Mouse (Mus musculus) olfactory bulb, adult 2 months (tissue): ENCODE data around the gene Nisch. TPM values are rescaled to one million over a fixed set of nuclear protein-coding genes. Genes with fewer than 3 reads are reported as not detected.

ENCODE experiments used
- H3K27ac ChIP-seq: fragments of 200-500 bp; 2 replicates; pipeline ENCODE4 v1.5.1; 2012; ENCODE audit warnings: low read depth, low read length; ENCODE audit not compliant: insufficient read depth
- H3K4me1 ChIP-seq: fragments of 200-500 bp; 2 replicates; pipeline ENCODE4 v1.6.1; 2012; ENCODE audit warnings: low read length; ENCODE audit not compliant: control insufficient read depth, insufficient read depth
- H3K4me3 ChIP-seq: fragments of 200-500 bp; 2 replicates; pipeline ENCODE4 v1.5.1; 2012; ENCODE audit warnings: mild to moderate bottlenecking, low read depth, low read length, moderate library complexity; ENCODE audit not compliant: insufficient read depth
- CTCF ChIP-seq: fragments of 200-500 bp; IDR thresholded peaks from 2 replicates; pipeline ENCODE4 v1.5.1; 2012; ENCODE audit warnings: low read depth, mild to moderate bottlenecking, low read length, moderate library complexity; ENCODE audit not compliant: insufficient read depth
- POLR2A ChIP-seq: fragments of 200-500 bp; IDR thresholded peaks from 2 replicates; pipeline ENCODE4 v1.6.1; 2012; ENCODE audit warnings: mild to moderate bottlenecking, low read depth, low read length, moderate library complexity; ENCODE audit not compliant: insufficient read depth
- WGBS: fragments of 180-500 bp; shearing (Covaris S2); methylation state at CpG from one replicate; pipeline ENCODE4 v1.1.7; 2018; 5-methylcytosine and 5-hydroxymethylcytosine counted together
- polyA plus RNA-seq: library from polyadenylated mRNA; stranded (reverse); fragments of >200 nt; gene quantifications from 2 replicates; pipeline ENCODE4 v1.2.4, GENCODE M21; 2012; ENCODE audit warnings: low replicate concordance; ENCODE audit not compliant: missing spikeins, insufficient read depth, insufficient read length

Nisch gene
- polyA plus RNA-seq, 1 experiment: 606 TPM

DNA sequence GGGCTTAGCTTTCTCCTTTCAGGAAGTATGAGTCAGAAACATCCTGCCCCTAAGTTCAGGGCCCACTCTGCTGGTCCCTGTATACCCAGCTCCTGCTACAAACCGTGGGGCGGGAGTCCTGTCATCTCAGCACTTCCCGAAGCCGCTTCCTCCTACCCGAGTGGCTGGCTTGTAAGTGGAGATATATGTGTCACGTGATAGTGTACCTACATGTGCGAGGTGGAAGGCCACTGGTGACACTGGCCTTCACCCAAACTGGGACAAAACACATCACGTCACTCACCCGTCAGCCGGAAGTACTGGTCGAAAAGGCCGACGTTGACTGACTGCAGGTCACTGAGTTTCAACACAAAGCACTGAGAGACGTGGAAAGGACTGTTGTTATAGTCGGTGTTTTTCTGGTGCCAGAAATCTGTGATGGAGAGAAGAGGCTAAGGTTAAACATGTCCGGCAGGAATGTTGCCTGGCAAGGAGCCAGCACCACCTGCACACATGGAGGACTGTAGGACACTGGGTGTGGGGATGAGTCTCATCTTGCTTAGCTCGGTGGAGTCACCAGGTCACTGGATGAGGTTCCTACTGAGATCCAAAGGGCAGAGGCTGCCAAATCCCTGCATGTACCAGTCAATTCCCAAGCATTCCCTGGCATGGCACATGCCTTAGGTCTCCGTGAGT is 43.8 kb downstream of the Nisch start:
- TF ChIP-seq POLR2A (no peak), CTCF (no peak)
- Histone ChIP-seq H3K27ac (no peak overlapping the region), H3K4me1 (peaks cover 7% of the 10 kb centered on the region), H3K4me3 (no peak overlapping the region)
- 80% methylated on average over 18 of the region's 18 CpGs for WGBS

DNA sequence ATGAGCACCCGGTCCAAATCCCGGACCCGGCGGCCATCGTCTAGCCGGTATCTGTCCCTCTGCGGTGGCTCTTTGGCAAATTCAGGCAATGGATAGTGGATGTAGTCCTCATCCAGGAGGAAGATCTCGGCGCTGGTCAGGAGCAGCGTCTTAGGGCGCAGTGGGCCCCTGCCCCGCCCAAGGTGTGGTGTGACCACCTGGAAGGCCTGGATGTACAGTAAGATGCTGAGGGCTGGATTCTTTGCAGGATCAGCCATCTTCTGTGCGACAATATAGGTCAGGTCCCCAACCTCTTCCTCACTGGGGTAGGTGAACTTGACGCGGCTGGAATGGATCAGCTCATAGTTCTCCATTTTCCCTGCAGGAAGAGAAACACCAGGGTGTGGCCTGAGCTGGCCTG is 44.9 kb downstream of the Nisch start:
- no peak overlapping the region for H3K27ac ChIP-seq

DNA sequence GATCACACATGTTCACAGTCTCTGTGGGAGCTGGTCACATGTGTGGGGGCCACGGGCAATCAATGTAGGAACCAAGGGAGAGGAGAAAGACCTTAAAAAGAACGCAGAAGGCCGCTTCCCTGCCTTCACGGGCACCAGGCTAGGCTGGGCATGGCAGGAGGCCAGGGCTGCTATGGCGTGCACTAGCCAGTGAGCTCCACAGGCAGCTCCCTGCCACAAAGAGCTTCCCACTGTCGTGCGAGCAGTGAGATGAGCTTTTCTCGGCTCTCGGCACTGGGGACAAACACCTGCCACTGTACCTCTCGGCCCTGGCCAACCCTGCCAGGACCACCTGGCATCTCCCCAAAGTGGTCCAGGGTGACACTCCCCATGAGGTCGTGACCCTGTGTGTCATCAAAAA is 45.4 kb downstream of the Nisch start:
- WGBS: 54% methylated on average over 11 of the region's 11 CpGs
- TF ChIP-seq CTCF: no peak
- Histone ChIP-seq H3K4me3 (no peak overlapping the region), H3K27ac (no peak overlapping the region), H3K4me1 (peaks cover 9% of the 10 kb centered on the region)

More for the DNA sequence above, 44.9 kb downstream of the Nisch start:
- TF ChIP-seq POLR2A: no peak
- no peak for TF ChIP-seq CTCF
- WGBS: 94% methylated on average over 15 of the region's 15 CpGs
- peaks cover 7% of the 10 kb centered on the region for H3K4me1 ChIP-seq
- no peak overlapping the region for H3K4me3 ChIP-seq

DNA sequence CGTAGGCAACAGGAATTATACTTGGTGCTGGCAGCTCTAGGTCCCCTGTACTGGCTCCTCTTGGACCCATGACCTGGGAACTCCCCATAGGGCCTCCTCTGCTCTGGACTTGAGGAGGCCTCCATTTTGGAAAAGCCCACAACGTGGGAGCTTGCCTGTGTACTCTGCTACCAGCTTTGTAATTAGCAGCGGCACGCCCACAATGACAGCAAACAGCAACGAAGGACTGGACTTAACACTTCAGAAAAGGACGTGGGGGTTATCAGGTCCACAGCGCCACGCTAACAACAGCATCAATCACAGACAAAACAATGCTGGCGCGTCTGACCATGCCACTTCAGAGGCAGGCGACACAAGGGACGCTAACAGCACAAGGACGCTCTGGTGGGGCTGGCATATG is 45.8 kb downstream of the Nisch start:
- WGBS: 68% methylated on average over 13 of the region's 13 CpGs
- Histone ChIP-seq H3K4me1 (peaks cover 12% of the 10 kb centered on the region), H3K27ac (no peak overlapping the region), H3K4me3 (no peak overlapping the region)
- TF ChIP-seq CTCF (no peak), POLR2A (no peak)

DNA sequence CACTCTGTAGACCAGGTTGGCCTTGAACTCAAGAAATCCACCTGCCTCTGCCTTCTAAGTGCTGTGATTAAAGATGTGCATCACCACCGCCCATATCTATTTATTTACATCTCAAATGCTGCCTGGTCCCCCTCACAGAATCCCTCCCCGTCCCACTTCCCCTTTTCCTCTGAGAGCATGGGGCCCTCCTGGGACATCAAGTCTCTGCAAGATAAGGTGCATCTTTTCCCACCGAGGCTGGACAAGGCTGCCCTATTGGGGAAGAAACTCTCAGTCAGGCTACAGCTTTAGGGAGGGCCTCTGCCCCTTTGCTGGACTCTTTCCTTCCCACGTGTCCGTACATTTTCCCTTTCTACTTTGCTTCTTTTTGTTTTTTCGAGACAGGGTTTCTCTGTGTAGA is 47.2 kb downstream of the Nisch start:
- TF ChIP-seq CTCF: no peak
- no peak for TF ChIP-seq POLR2A
- WGBS: 80% methylated on average over 6 of the region's 6 CpGs
- Histone ChIP-seq H3K27ac (no peak overlapping the region), H3K4me1 (peaks cover 12% of the 10 kb centered on the region), H3K4me3 (no peak overlapping the region)

DNA sequence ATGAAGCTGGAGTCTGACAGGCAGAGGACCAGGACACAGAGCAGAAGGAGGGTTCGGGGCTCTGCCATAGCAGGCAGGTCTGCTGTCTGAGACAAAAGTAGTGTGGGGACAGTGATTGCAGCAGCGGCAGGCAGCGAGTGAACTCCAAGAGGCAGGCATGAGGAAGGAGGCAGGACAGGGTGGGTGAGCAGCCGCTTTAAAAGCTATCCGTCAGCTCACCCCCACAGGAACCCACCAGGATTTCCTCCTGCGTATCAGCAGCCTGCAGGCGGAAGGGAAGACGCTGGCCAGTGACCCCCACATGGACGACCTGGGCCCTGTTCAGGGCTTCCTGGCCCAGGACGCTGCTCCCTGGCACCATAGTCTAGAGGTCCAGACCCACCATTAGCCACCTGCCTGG is 48.3 kb downstream of the Nisch start, which contains the start of gene Stab1:
Stab1 (minus strand) TSS at position 217 of the 400 bp plus-strand sequence.
- Histone ChIP-seq H3K4me3 (peak within 1 kb of the TSS; percentile 4; the same call in 1 of the 2 replicates), H3K27ac (no peak within 1 kb of the TSS), H3K4me1 (peaks cover 12% of the 10 kb centered on the region)
- TF ChIP-seq CTCF (no peak), POLR2A (no peak)
- WGBS: 54% methylated on average over 10 of the region's 10 CpGs

DNA sequence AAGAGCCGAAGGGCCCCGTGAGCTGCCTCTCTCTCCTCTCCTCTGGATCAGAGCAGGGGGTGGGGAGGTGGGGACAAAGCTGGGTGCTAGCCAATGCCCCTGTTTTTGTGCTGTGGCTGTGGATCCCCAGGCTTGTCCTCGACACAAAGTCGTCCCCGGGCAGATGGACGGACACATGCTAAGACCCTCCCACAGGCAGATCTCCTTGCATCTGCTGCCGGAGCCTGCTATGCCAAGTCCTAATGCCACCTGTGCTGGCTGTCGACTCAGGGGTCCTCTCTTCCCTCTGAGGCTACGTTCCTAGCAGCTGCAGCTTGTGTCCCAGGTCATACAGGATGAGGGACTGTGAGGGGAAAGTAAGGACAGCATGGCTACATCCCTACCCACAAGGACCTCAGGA is 49.9 kb downstream of the Nisch start:
- H3K4me1 ChIP-seq: peaks cover 17% of the 10 kb centered on the region
- 55% methylated on average over 9 of the region's 9 CpGs for WGBS
- H3K4me3 ChIP-seq: no peak overlapping the region
- H3K27ac ChIP-seq: no peak overlapping the region
- TF ChIP-seq POLR2A (no peak), CTCF (no peak)

DNA sequence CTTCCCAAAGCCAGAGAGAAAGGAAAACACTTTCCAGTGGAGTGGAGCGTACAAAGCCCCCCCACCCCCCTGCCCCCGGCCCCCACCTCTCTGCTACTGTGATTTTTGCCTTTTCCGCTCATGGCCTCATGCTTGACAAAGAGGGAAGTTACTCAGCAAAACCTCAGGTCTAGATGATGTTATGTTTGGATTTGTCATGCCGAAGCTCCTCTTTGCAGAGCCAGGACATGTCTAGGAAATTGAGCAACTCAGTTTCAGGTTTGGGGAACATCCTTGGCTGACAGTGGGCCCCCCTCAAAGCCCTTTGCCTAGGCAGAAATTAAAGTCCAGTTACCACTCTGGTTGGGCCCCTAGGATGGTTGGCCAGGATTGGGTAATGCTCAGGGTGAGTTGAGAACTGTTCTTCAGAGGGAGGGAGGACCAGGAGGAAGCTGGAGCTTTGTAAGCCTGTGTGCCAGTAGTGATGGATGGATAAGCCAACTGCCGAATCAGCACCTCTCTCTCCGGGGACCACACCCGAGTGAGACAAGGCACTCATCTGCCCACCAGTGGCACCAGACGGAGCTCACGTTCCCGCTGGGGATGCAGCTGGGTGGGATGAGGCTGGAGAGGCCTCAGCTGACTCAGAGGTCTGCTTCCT is 50.6 kb downstream of the Nisch start:
- H3K4me1 ChIP-seq: peaks cover 15% of the 10 kb centered on the region
- WGBS: 68% methylated on average over 10 of the region's 10 CpGs
- TF ChIP-seq CTCF: no peak
- no peak for TF ChIP-seq POLR2A
- no peak overlapping the region for H3K4me3 ChIP-seq
- H3K27ac ChIP-seq: no peak overlapping the region

GRCm38 (mm10) chr14:31165458-31165857 is 51.3 kb downstream of the Nisch start:
- no peak overlapping the region for H3K27ac ChIP-seq

More at GRCm38 (mm10) chr14:31165458-31165857, 51.3 kb downstream of the Nisch start:
- no peak overlapping the region for H3K4me3 ChIP-seq
- peaks cover 12% of the 10 kb centered on the region for H3K4me1 ChIP-seq
- TF ChIP-seq CTCF: no peak
- no peak for TF ChIP-seq POLR2A
- 58% methylated on average over 7 of the region's 7 CpGs for WGBS
